Mouse (Mus musculus): ENCODE results near the gene Rbm4. TPM values are rescaled to one million over a fixed set of nuclear protein-coding genes. Genes with fewer than 3 reads are reported as not detected.
"Not testable (repeated sequence)": the region's sequence is repeated elsewhere in the genome, so short reads cannot be mapped to it uniquely, and the experiment has no call there.

The Rbm4 gene
- polyA plus RNA-seq, 1 experiment from 2014 or later: 106 TPM

DNA sequence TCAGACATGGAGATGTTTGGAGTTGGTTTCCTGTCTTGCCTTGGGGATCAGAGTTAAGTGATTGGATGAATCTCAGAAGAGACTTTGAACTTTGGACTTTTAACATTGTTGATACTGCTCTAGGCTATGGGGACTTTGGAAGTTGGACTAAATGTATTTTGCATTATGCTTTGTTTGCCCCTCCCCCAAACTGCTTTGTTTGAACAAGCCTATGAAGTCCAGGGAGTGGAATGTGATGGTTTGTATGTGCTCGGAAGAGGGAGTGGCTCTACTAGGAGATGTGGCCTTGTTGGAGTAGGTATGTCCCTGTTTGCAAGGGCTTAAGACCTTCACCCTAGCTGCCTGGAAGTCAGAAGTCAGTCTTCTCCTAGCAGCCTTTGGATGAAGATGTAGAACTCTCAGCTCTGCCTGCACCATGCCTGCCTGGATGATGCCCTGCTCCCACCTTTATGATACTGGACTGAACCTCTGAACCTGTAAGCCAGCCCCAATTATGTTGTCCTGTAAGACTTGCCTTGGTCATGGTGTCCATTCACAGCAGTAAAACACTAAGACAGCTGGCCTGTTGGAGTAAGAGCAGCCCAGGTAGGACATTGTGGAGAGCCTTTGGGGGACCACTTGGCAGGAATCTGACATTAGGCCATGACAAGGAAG, 23.6 kb upstream of the Rbm4 start:
- Histone ChIP-seq H3K9me3 (no peaks in the 10 kb centered on the region), H3K4me2 (replicated peaks) (no peak overlapping the region), H3K4me3 (no peak overlapping the region), H3K27me3 (replicated peaks) (no peaks in the 10 kb centered on the region), H3K4me1 (no peaks in the 10 kb centered on the region), H3K9ac (no peak overlapping the region), H3K27ac (no peak overlapping the region), H3K36me3 (no peaks in the 10 kb centered on the region)
- no peak for ATAC-seq (ENCODE audit: low FRiP score, low read depth)
- 71% methylated on average over 1 of the region's 1 CpGs for WGBS

DNA sequence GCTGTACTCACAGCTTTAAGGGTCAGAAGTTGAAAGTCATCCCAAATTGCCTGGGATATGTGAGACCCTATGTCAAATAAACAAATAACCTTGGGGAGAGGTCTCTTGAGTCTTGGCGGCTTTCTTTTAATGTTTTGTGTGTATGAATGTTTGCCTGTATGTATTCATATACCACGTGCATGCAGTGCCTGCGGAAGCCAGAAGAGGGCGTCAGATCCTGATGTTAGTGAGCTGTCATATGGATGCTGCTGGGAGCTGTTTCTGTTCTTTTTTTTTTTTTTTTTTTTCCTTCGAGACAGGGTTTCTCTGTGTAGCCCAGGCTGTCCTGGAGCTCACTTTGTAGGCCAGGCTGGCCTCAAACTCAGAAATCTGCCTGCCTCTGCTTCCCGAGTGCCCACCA, 19.3 kb upstream of the Rbm4 start:
- WGBS: 84% methylated on average over 6 of the region's 6 CpGs
- Histone ChIP-seq H3K9me3 (no peaks in the 10 kb centered on the region), H3K27me3 (replicated peaks) (no peaks in the 10 kb centered on the region), H3K4me1 (peaks cover 18% of the 10 kb centered on the region), H3K27ac (no peak overlapping the region), H3K4me3 (no peak overlapping the region), H3K9ac (no peak overlapping the region), H3K36me3 (no peaks in the 10 kb centered on the region), H3K4me2 (replicated peaks) (no peak overlapping the region)
- ATAC-seq (ENCODE audit: low FRiP score, low read depth): no peak

DNA sequence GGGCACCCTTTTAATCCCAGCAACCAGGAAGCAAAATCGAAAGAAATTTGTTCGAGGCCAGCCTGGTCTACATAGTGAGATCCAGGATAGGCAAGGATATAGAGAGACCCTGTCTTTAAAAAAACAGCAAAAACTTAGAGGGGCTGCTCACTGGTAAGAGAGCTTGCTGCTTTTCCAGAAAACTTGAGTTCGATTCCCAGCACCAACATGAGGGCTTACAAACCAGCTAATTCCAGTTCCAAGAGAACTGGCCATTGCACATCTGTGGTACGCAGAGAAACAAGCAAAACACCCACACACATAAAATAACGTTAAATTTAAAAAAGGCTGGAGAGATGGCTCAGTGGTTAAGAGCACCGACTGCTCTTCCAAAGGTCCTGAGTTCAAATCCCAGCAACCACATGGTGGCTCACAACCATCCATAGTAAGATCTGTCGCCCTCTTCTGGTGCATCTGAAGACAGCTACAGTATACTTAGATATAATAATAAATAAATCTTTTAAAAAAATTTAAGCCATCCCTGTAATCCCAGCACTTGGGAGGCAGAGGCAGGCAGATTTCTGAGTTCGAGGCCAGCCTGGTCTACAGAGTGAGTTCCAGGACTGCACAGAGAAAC, 18.7 kb upstream of the Rbm4 start:
- H3K36me3 ChIP-seq; H3K27ac ChIP-seq; H3K9me3 ChIP-seq; ATAC-seq (ENCODE audit: low FRiP score, low read depth); H3K27me3 ChIP-seq (replicated peaks): not testable (repeated sequence)
- H3K4me3 ChIP-seq: peak overlapping the region; percentile 82
- 79% methylated on average over 8 of the region's 8 CpGs for WGBS
- peaks cover 19% of the 10 kb centered on the region for H3K4me1 ChIP-seq
- peak overlapping the region; percentile 79 for H3K4me2 ChIP-seq (replicated peaks)
- H3K9ac ChIP-seq: peak overlapping the region; percentile 66

DNA sequence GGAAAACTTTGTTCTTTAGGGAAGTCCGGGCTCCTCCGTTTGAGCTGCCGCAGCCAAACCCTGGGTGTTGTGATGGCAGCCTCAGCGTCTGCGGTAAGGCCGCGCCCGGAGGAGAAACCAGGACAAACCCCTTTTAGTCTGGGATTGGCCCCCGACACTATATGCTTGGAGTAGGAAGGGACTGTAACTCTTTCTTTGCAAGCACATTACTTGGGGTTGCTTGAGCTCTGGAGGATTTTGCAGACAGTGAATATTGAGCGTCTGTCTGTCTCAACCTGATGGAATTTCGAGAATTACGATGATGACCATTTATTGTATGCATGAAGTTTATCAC, 18.2 kb upstream of the Rbm4 start:
- Histone ChIP-seq H3K4me2 (replicated peaks) (peak overlapping the region; percentile 79), H3K4me3 (peak overlapping the region; percentile 82), H3K9me3 (no peaks in the 10 kb centered on the region), H3K36me3 (no peaks in the 10 kb centered on the region), H3K9ac (peak overlapping the region; percentile 66), H3K27ac (peak overlapping the region; percentile 81), H3K4me1 (peaks cover 19% of the 10 kb centered on the region), H3K27me3 (replicated peaks) (no peaks in the 10 kb centered on the region)
- 6% methylated on average over 12 of the region's 12 CpGs for WGBS
- peak; percentile 43 for ATAC-seq (ENCODE audit: low FRiP score, low read depth)

DNA sequence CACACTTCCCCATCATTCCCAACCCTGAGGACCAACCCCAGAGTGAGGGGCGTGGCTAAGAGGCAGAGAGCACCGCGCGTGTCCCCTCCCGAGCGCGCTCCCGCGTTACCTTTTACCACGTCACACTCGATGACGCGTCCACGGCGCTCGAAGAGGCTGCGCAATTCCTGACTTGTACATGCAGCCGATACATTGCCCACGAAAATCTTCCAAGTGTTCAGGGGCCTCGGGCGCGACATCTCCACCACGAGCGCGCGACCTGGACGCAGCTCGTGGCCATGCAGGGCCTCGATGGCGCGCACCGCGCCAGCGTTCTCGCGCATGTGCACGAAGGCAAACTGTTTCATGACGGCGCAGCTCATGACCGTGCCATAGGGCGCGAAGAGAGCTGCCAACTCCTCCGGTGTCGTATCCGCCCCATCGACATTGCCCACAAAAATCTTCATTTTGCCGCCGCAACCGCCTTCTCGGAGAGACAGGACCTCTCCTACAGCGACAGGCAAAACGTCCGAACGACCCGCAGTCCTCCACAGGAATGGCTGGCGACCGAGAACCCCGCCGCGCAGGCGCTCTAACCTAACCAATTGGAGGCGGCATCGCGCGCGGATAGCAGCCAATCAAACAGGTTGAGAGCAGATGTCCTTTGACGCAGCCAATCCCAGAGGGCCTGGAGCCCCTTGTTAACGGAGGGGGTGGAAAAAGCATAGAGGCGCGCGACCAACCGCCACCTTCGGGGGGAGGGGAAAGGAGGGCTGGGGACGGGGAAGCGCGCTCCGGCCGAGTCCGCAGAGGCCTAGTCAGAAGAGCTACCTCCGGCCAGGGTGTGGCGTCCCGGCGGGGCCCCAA, 17.6 kb upstream of the Rbm4 start, which contains the start of the genes Gm21992 and Rbm14:
Gene Gm21992, minus strand, starts transcription at position 550 of the 846 bp plus-strand sequence.
Gene Rbm14, minus strand, starts transcription at position 572 of the 846 bp plus-strand sequence.
- H3K4me2 ChIP-seq (replicated peaks): peak within 1 kb of the TSS; percentile 79
- peak within 1 kb of the TSS; percentile 66 for H3K9ac ChIP-seq
- peak within 1 kb of the TSS; percentile 81 for H3K27ac ChIP-seq
- peaks cover 19% of the 10 kb centered on the region for H3K4me1 ChIP-seq
- H3K9me3 ChIP-seq: no peaks in the 10 kb centered on the region
- no peaks in the 10 kb centered on the region for H3K36me3 ChIP-seq
- H3K27me3 ChIP-seq (replicated peaks): no peaks in the 10 kb centered on the region
- H3K4me3 ChIP-seq: peak within 1 kb of the TSS; percentile 82
- ATAC-seq (ENCODE audit: low FRiP score, low read depth): peak; percentile 99
- under 1% methylated on average over 83 of the region's 83 CpGs for WGBS

DNA sequence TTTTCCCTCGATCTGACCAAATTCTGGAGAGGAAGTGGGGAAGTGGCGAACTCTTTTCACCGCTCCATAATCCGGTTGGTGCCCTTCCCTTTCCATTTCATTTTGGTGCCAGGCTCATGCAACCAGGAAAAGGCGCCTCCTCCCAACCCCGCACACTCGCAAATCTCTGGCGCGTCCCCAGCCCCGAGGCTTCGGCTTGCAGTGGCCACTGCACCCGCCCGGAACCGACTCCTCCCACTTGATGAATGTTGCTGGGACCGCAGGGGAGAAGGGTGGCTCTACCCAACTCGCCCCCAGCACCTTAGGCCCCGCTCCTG, 17.0 kb upstream of the Rbm4 start:
- Histone ChIP-seq H3K27ac (no peak overlapping the region), H3K27me3 (replicated peaks) (no peaks in the 10 kb centered on the region), H3K36me3 (no peaks in the 10 kb centered on the region), H3K4me3 (peak overlapping the region; percentile 82), H3K9ac (peak overlapping the region; percentile 58), H3K4me1 (peaks cover 19% of the 10 kb centered on the region), H3K9me3 (no peaks in the 10 kb centered on the region), H3K4me2 (replicated peaks) (peak overlapping the region; percentile 79)
- under 1% methylated on average over 17 of the region's 17 CpGs for WGBS
- ATAC-seq (ENCODE audit: low FRiP score, low read depth): no peak

DNA sequence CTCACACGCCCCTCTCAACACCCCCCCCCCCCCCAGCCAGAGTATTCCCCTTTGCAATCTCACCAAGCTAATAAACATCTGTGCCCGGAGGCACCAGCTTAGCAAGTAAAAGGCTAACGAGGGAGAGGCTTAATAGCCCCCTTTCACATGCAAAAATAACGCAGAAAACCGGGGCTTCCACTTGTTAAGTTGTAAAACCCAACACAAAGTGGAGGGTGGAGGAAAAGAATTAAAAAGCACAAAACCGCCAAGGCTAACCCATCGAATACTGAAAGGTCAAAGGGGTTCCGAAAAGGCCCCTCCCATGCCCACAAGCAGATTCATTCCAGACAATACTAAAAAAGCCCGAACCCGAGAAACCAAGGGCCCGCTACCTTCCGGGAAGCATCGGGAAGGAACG, 16.6 kb upstream of the Rbm4 start:
- Histone ChIP-seq H3K9ac (peak overlapping the region; percentile 58), H3K4me2 (replicated peaks) (peak overlapping the region; percentile 79), H3K27me3 (replicated peaks) (no peaks in the 10 kb centered on the region), H3K27ac (no peak overlapping the region), H3K36me3 (no peaks in the 10 kb centered on the region), H3K4me1 (peaks cover 19% of the 10 kb centered on the region), H3K4me3 (peak overlapping the region; percentile 82), H3K9me3 (no peaks in the 10 kb centered on the region)
- WGBS: under 1% methylated on average over 14 of the region's 14 CpGs
- no peak for ATAC-seq (ENCODE audit: low FRiP score, low read depth)

DNA sequence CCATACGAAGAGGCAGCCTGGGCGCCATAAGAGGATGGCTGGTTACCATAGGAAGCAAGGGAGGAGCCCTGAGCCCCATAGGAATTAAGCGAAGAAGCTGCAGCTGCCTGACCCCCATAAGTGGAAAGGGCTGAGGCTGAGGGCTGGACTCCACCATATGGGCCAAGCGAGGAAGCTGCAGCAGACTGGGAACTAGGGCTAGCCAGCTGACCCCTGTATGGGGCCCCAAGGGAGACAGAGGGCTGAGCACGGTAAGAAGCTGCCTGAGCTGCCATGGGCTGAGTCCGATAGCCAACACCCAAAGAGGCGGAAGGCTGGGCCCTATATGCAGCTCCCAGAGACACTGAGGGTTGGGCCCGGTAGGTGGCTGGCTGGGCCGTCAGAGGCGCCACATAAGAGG, 9.6 kb upstream of the Rbm4 start:
- no peak overlapping the region for H3K4me2 ChIP-seq (replicated peaks)
- H3K9ac ChIP-seq: no peak overlapping the region
- WGBS: 81% methylated on average over 10 of the region's 10 CpGs
- no peak overlapping the region for H3K27ac ChIP-seq
- H3K27me3 ChIP-seq (replicated peaks): no peaks in the 10 kb centered on the region
- no peaks in the 10 kb centered on the region for H3K9me3 ChIP-seq
- H3K4me1 ChIP-seq: peaks cover 9% of the 10 kb centered on the region; the same call in 1 of the 2 replicates
- no peak overlapping the region for H3K4me3 ChIP-seq
- H3K36me3 ChIP-seq: peaks cover 53% of the 10 kb centered on the region
- ATAC-seq (ENCODE audit: low FRiP score, low read depth): no peak

DNA sequence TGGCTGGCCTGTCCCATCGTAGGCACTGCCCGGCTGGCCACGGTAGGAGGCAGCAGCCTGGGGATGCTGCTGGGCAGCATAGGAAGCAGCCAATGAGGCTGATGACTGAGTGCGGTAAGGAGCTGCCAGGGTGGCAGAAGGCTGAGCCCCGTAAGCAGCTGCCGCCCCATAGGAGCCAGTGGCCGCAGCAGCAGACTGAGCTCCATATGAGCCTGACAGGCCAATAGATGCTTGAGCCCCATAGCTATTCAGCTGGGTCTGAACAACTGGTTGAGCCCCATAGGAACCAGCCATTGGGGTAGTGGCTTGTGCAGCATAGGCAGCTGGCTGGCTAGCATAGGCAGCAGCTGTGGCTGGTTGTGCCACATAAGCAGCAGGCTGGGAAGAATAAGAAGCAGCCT, 9.0 kb upstream of the Rbm4 start:
- H3K27me3 ChIP-seq (replicated peaks): no peaks in the 10 kb centered on the region
- ATAC-seq (ENCODE audit: low FRiP score, low read depth): no peak
- H3K9ac ChIP-seq: no peak overlapping the region
- H3K4me2 ChIP-seq (replicated peaks): no peak overlapping the region
- H3K9me3 ChIP-seq: no peaks in the 10 kb centered on the region
- WGBS: 95% methylated on average over 7 of the region's 7 CpGs
- H3K4me3 ChIP-seq: no peak overlapping the region
- peaks cover 55% of the 10 kb centered on the region for H3K36me3 ChIP-seq
- H3K4me1 ChIP-seq: peaks cover 5% of the 10 kb centered on the region; the same call in 1 of the 2 replicates
- H3K27ac ChIP-seq: no peak overlapping the region

DNA sequence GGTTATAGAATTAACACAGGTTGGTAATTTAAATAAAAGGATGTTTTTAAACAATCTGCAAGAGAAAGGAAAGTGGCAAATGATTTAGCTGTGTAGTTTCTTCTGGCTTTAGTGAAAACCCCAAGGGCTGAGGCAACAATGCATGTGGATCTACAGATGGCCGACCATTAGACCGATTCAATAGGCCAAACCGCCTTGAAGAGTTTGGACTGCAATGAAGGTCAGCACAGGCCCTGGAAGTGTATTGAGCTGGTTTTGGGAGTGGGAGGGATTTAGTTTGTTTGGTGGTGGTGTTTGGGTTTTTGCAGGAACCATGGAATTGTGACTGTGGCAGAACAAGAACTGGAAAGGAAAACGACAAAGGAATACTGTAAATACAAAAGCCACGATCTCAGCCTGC, 5.4 kb upstream of the Rbm4 start:
- 92% methylated on average over 5 of the region's 5 CpGs for WGBS
- no peak overlapping the region for H3K9ac ChIP-seq
- no peak overlapping the region for H3K4me2 ChIP-seq (replicated peaks)
- H3K27me3 ChIP-seq (replicated peaks): no peaks in the 10 kb centered on the region
- peaks cover 56% of the 10 kb centered on the region for H3K36me3 ChIP-seq
- H3K4me3 ChIP-seq: no peak overlapping the region
- no peak for ATAC-seq (ENCODE audit: low FRiP score, low read depth)
- H3K27ac ChIP-seq: no peak overlapping the region
- peaks cover 5% of the 10 kb centered on the region; the same call in 1 of the 2 replicates for H3K4me1 ChIP-seq
- no peaks in the 10 kb centered on the region for H3K9me3 ChIP-seq

DNA sequence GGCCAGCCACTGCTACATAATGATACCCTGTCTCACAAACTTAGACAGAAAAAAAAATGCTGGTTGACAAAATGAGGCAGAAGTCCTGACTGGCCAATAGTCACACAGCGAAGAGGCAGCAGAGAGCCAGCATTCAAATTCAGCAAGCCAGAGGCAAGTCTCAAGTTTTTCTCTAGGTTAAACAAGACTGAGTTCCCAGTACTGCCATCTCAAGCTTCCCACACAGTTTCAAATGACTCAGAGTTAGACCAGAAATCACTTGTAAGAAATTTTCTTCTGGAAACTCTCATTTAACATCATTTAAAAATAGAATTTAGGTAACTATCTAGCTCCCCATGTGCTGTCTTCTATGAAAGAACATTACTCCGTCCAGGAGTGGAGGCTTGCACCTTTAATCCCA, 4.1 kb upstream of the Rbm4 start:
- no peak overlapping the region for H3K4me2 ChIP-seq (replicated peaks)
- peaks cover 1% of the 10 kb centered on the region; the same call in 1 of the 2 replicates for H3K4me1 ChIP-seq
- WGBS: 93% methylated on average over 2 of the region's 2 CpGs
- no peak overlapping the region for H3K27ac ChIP-seq
- H3K9me3 ChIP-seq: no peaks in the 10 kb centered on the region
- peaks cover 44% of the 10 kb centered on the region for H3K36me3 ChIP-seq
- H3K27me3 ChIP-seq (replicated peaks): no peaks in the 10 kb centered on the region
- H3K9ac ChIP-seq: no peak overlapping the region
- ATAC-seq (ENCODE audit: low FRiP score, low read depth): no peak
- H3K4me3 ChIP-seq: no peak overlapping the region

DNA sequence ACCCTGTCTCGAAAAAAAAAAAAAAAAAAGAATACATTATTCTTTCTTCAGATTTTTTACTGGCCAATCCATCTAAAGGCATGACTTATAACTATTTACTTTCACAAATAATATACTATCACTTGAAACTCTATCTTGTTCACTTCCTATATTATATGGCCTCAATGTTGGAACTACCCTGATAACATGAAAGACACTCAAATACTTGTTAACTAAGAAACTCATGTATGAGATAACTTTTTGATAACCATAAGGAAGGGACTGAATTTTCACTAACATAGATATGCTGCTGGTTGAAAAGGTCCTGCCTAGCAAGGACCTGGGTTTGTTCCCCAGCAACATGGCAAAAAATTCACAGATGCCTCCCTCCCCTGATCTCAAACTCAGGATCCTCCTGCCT, 2.2 kb upstream of the Rbm4 start:
- ATAC-seq (ENCODE audit: low FRiP score, low read depth): no peak

More for the DNA sequence above, 2.2 kb upstream of the Rbm4 start:
- no peak overlapping the region for H3K4me2 ChIP-seq (replicated peaks)
- WGBS: 80% methylated on average over 1 of the region's 1 CpGs
- H3K27me3 ChIP-seq (replicated peaks): no peaks in the 10 kb centered on the region
- no peaks in the 10 kb centered on the region for H3K9me3 ChIP-seq
- peaks cover 37% of the 10 kb centered on the region for H3K36me3 ChIP-seq
- H3K4me1 ChIP-seq: peaks cover 17% of the 10 kb centered on the region
- H3K27ac ChIP-seq: no peak overlapping the region
- H3K9ac ChIP-seq: no peak overlapping the region
- H3K4me3 ChIP-seq: no peak overlapping the region
